Mouse (Mus musculus) liver, embryonic 14.5 days (tissue): Measurements from ENCODE around the gene Gm45753.

Experiments used
- CTCF ChIP-seq: IDR thresholded peaks from 2 replicates; pipeline ENCODE4 v1.5.1; 2016; ENCODE audit warnings: antibody characterized with exemption, low read depth, control low read depth
- EP300 ChIP-seq: IDR thresholded peaks from 2 replicates; pipeline ENCODE4 v1.6.1; 2016; ENCODE audit warnings: antibody characterized with exemption, low read depth

DNA sequence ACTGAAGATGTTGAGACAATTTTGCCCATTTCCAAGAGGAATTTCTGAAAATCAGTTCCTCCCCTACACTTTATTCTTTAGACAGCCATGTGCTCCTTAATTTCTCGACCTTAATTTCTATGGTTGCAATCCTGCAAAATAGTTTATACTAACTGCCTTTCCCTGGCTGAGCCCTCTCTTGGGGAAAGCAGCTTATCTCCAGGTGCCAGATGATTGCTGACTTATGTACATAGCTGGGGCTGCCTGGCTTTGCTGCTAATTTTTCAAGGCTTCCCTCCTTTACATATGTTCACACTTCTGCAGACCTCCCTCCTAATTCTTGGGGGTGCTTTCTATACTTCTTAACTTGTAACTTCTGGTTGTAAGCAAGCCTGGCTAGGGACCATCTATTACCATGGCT is 12.7 kb upstream of the Gm45753 start:
- TF ChIP-seq CTCF = no peak
- no peak for TF ChIP-seq EP300
